Mouse (Mus musculus) thymus, adult 2 months (tissue): ENCODE results near the gene Gm20388. TPM values are rescaled to one million over a fixed set of nuclear protein-coding genes. Genes with fewer than 3 reads are reported as not detected.

Experiments used
- DNase-seq: peaks from one replicate; pipeline ENCODE4 v3.0.0; 2021
- H3K27ac ChIP-seq: fragments of 200-500 bp; 2 replicates; pipeline ENCODE4 v1.5.1; 2012; ENCODE audit warnings: low read length, control low read depth; ENCODE audit not compliant: control insufficient read depth, insufficient read depth
- H3K27me3 ChIP-seq: fragments of 200-500 bp; 2 replicates; pipeline ENCODE4 v1.6.1; 2012; ENCODE audit warnings: mild to moderate bottlenecking, low read length, moderate library complexity, mixed read lengths; ENCODE audit not compliant: control insufficient read depth, insufficient read depth
- H3K36me3 ChIP-seq: fragments of 200-500 bp; 2 replicates; pipeline ENCODE4 v1.6.1; 2012; ENCODE audit warnings: mild to moderate bottlenecking, low read length, moderate library complexity; ENCODE audit not compliant: control insufficient read depth, insufficient read depth
- H3K4me1 ChIP-seq: fragments of 200-500 bp; replicated peaks from 2 replicates; pipeline ENCODE4 v1.6.1; 2012; ENCODE audit warnings: low read length; ENCODE audit not compliant: control insufficient read depth, insufficient read depth
- H3K4me3 ChIP-seq: fragments of 200-500 bp; 2 replicates; pipeline ENCODE4 v1.5.1; 2012; ENCODE audit warnings: mild to moderate bottlenecking, low read length, control low read depth, moderate library complexity; ENCODE audit not compliant: control insufficient read depth, insufficient read depth
- CTCF ChIP-seq: fragments of 200-500 bp; IDR thresholded peaks from 2 replicates; pipeline ENCODE4 v1.5.1; 2012; ENCODE audit warnings: mild to moderate bottlenecking, control low read depth, low read length, moderate library complexity, borderline replicate concordance; ENCODE audit not compliant: control insufficient read depth, poor library complexity, insufficient read depth; ENCODE audit errors: extremely low read depth
- POLR2A ChIP-seq: fragments of 200-500 bp; IDR thresholded peaks from 2 replicates; pipeline ENCODE4 v1.6.1; 2012; ENCODE audit warnings: mild to moderate bottlenecking, low read length, control low read depth, moderate library complexity; ENCODE audit not compliant: control insufficient read depth, poor library complexity, insufficient read depth; ENCODE audit errors: extremely low read depth
- WGBS: fragments of 180-500 bp; shearing (Covaris S2); methylation state at CpG from one replicate; pipeline ENCODE4 v1.1.7; 2018; 5-methylcytosine and 5-hydroxymethylcytosine counted together
- polyA plus RNA-seq: library from polyadenylated mRNA; depleted of rRNA; stranded (reverse); fragments of >200 nt; gene quantifications from 2 replicates; pipeline ENCODE4 v1.2.3, GENCODE M21; 2012

Gene Gm20388
- polyA plus RNA-seq, 1 experiment, result 103 TPM

DNA sequence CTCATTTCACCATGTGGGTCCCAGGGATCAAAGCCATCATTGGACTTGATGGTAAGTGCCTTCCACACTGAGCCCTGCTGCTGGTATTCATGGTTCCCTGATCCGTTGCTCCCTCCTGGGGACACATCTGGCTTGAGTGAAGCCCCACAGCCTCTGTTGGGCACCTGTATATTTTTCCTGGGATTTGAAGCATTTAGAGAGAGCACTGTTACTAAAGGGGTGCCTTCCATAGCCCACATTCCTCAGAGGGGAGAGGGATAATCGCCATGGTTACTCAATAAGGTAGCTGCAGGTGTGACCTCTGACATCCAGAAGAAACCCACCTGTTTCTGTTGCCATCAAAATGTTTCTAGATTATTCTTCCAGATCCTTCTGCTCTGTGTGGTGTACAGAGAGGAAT is 1000.3 kb downstream of the Gm20388 start:
- no peak for TF ChIP-seq CTCF
- no peak for TF ChIP-seq POLR2A
- 83% methylated on average over 2 of the region's 2 CpGs for WGBS
- H3K36me3 ChIP-seq, result no peaks in the 10 kb centered on the region
- no peaks in the 10 kb centered on the region; the same call in 1 of the 2 replicates for H3K4me1 ChIP-seq
- no peak for DNase-seq
- H3K27me3 ChIP-seq, result no peaks in the 10 kb centered on the region
- no peak overlapping the region for H3K4me3 ChIP-seq
- H3K27ac ChIP-seq, result no peak overlapping the region

- no peaks in the 10 kb centered on the region for H3K27me3 ChIP-seq
- H3K4me1 ChIP-seq, result no peaks in the 10 kb centered on the region
- WGBS, result 42% methylated on average over 6 of the region's 6 CpGs
- no peak overlapping the region for H3K4me3 ChIP-seq
- no peak for DNase-seq
- no peak overlapping the region for H3K27ac ChIP-seq
- no peaks in the 10 kb centered on the region for H3K36me3 ChIP-seq
- TF ChIP-seq CTCF (no peak), POLR2A (no peak)
Observed at GRCm38 (mm10) chr8:120912463-120912862, 1001.8 kb downstream of the Gm20388 start.

- no peak for DNase-seq
- 43% methylated on average over 14 of the region's 14 CpGs for WGBS
- no peaks in the 10 kb centered on the region for H3K36me3 ChIP-seq
- TF ChIP-seq POLR2A (no peak), CTCF (no peak)
- H3K4me1 ChIP-seq, result no peaks in the 10 kb centered on the region
- H3K27ac ChIP-seq, result no peak overlapping the region
- no peak overlapping the region for H3K4me3 ChIP-seq
- no peaks in the 10 kb centered on the region for H3K27me3 ChIP-seq
Observed at GRCm38 (mm10) chr8:120916831-120917435, 1006.3 kb downstream of the Gm20388 start.

DNA sequence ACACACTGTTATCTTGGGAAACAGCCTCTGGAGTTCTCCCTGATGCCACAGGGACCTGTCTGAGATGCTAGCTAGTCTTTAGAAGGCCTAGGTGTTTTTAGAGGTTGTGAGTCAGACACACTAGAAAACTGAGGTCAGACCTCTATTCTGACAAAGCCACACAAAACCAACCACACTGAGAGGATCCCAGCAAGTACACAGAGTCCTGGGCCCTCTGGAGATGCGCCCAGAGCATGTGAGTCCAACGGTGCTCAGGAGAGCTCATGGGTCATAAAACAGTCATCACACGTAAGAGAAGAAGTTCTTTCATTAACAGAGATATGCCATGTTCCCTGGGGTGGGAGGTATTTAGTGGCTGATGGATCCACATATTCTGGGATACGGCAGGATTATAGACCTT is 1009.9 kb downstream of the Gm20388 start:
- TF ChIP-seq CTCF (no peak), POLR2A (no peak)
- H3K4me1 ChIP-seq, result no peaks in the 10 kb centered on the region
- no peak for DNase-seq
- no peaks in the 10 kb centered on the region for H3K27me3 ChIP-seq
- 95% methylated on average over 4 of the region's 4 CpGs for WGBS
- no peak overlapping the region for H3K27ac ChIP-seq
- no peak overlapping the region for H3K4me3 ChIP-seq
- H3K36me3 ChIP-seq, result no peaks in the 10 kb centered on the region

DNA sequence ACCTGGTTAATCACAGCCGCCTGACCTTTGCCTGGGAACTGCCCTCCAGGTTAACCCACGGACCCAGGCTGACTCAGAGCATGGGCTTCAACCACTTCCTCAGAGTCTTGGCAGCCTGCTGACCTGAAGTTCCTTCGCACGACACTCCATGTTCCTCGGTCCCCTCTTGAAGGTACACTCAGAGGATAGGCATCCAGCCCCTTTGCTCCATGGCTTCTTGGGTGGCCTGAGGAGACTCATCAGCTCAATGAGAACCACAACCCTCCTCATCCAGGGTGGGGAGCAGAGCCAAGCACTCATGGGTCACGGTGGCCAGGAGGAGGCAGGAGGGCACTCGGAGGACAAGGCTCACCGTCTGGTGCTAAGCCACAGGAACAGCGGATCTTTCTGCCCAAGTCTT is 1015.6 kb downstream of the Gm20388 start:
- H3K4me1 ChIP-seq, result no peaks in the 10 kb centered on the region
- 82% methylated on average over 9 of the region's 9 CpGs for WGBS
- H3K27me3 ChIP-seq, result no peaks in the 10 kb centered on the region
- no peak overlapping the region for H3K27ac ChIP-seq
- TF ChIP-seq CTCF (no peak), POLR2A (no peak)
- no peak for DNase-seq
- no peak overlapping the region for H3K4me3 ChIP-seq
- no peaks in the 10 kb centered on the region for H3K36me3 ChIP-seq

DNA sequence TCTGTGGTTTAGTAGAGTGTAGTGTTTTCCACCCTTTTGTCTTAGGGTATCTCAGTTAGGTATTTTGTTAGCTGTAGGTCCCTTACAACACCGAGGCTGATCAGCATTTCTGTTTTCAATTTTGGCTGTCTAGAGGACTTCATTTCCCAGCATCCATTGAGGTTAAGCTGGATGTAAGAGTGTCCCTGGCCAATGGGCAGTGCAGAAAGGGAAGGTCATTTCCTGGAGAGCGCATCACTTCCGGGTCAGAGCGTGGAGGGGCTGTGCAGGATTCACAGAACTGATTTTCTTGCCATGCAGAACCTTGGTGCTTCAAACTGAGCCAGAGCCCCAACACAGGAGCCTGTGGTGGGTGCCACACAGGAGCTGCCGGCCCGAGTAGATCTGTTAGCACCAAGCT is 1017.4 kb downstream of the Gm20388 start:
- H3K4me1 ChIP-seq, result no peaks in the 10 kb centered on the region
- H3K27ac ChIP-seq, result no peak overlapping the region
- no peak overlapping the region for H3K4me3 ChIP-seq
- H3K27me3 ChIP-seq, result no peaks in the 10 kb centered on the region
- DNase-seq, result no peak
- H3K36me3 ChIP-seq, result no peaks in the 10 kb centered on the region
- 92% methylated on average over 6 of the region's 6 CpGs for WGBS
- TF ChIP-seq CTCF (no peak), POLR2A (no peak)

DNA sequence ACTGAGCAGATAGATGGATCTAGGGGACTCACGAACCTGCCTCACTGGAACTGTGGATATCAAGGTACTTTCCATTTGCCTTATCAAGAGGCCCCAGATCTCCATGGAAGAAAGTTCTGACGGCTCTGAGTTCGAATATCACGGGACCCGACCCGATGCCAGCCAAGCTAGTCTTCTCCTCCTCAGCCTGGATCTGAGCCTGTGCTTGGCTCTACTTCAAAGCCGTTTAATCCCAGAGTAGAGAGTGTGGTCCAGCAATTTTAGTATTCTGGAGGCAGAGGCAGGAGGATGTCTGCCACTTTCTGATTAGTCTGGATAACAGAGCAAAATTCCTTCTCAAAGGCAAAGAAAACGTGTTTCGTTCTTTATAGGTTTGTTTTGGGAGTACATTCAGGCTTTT is 1024.0 kb downstream of the Gm20388 start:
- peaks cover 5% of the 10 kb centered on the region for H3K4me1 ChIP-seq
- no peak for TF ChIP-seq CTCF
- no peak for TF ChIP-seq POLR2A
- DNase-seq, result no peak
- H3K27me3 ChIP-seq, result no peaks in the 10 kb centered on the region; the same call in 1 of the 2 replicates
- 90% methylated on average over 9 of the region's 9 CpGs for WGBS
- H3K36me3 ChIP-seq, result no peaks in the 10 kb centered on the region
- no peak overlapping the region for H3K4me3 ChIP-seq
- no peak overlapping the region for H3K27ac ChIP-seq
